Mouse (Mus musculus) spleen, adult 2 months (tissue): ENCODE data around the gene Gm49337. TPM values are rescaled to one million over a fixed set of nuclear protein-coding genes. Genes with fewer than 3 reads are reported as not detected.
"Not testable (repeated sequence)": the region's sequence is repeated elsewhere in the genome, so short reads cannot be mapped to it uniquely, and the experiment has no call there.

ENCODE experiments used
- DNase-seq, 2 experiments: peaks; one replicate each; pipeline versions ENCODE4 v3.0.0 to v3.0.0-alpha.2; 2012 to 2021; ENCODE audit warnings: low spot score in 2 of 2, low read depth in 1 of 2
- H3K27ac ChIP-seq: fragments of 200-500 bp; 2 replicates; pipeline ENCODE4 v1.5.1; 2012; ENCODE audit warnings: low read length, inconsistent platforms; ENCODE audit not compliant: insufficient read depth
- H3K27me3 ChIP-seq: fragments of 200-500 bp; 2 replicates; pipeline ENCODE4 v1.6.1; 2012; ENCODE audit warnings: mild to moderate bottlenecking, moderate library complexity, low read length, inconsistent platforms; ENCODE audit not compliant: control insufficient read depth, insufficient read depth
- H3K36me3 ChIP-seq: fragments of 200-500 bp; 2 replicates; pipeline ENCODE4 v1.6.1; 2012; ENCODE audit warnings: mild to moderate bottlenecking, low read length, inconsistent platforms; ENCODE audit not compliant: control insufficient read depth, insufficient read depth
- H3K4me1 ChIP-seq: fragments of 200-500 bp; 2 replicates; pipeline ENCODE4 v1.6.1; 2011; ENCODE audit warnings: inconsistent platforms; ENCODE audit not compliant: control insufficient read depth, insufficient read depth, insufficient read length
- H3K4me3 ChIP-seq: fragments of 200-500 bp; 2 replicates; pipeline ENCODE4 v1.5.1; 2011; ENCODE audit warnings: mild to moderate bottlenecking, inconsistent platforms; ENCODE audit not compliant: insufficient read depth, insufficient read length; ENCODE audit errors: extremely low read depth
- CTCF ChIP-seq: fragments of 200-500 bp; IDR thresholded peaks from 2 replicates; pipeline ENCODE4 v1.5.1; 2011; ENCODE audit warnings: mild to moderate bottlenecking, inconsistent platforms; ENCODE audit not compliant: insufficient read depth, insufficient read length, insufficient replicate concordance; ENCODE audit errors: extremely low read depth
- POLR2A ChIP-seq: fragments of 200-500 bp; IDR thresholded peaks from 2 replicates; pipeline ENCODE4 v1.6.1; 2011; ENCODE audit warnings: low read depth, low read length, inconsistent platforms
- WGBS: fragments of 180-500 bp; shearing (Covaris S2); methylation state at CpG from one replicate; pipeline ENCODE4 v1.1.7; 2018; 5-methylcytosine and 5-hydroxymethylcytosine counted together
- polyA plus RNA-seq: library from polyadenylated mRNA; depleted of rRNA; stranded (reverse); fragments of >200 nt; gene quantifications from 2 replicates; pipeline ENCODE4 v1.2.3, GENCODE M21; 2012

Gene Gm49337
- polyA plus RNA-seq, 1 experiment: not detected

DNA sequence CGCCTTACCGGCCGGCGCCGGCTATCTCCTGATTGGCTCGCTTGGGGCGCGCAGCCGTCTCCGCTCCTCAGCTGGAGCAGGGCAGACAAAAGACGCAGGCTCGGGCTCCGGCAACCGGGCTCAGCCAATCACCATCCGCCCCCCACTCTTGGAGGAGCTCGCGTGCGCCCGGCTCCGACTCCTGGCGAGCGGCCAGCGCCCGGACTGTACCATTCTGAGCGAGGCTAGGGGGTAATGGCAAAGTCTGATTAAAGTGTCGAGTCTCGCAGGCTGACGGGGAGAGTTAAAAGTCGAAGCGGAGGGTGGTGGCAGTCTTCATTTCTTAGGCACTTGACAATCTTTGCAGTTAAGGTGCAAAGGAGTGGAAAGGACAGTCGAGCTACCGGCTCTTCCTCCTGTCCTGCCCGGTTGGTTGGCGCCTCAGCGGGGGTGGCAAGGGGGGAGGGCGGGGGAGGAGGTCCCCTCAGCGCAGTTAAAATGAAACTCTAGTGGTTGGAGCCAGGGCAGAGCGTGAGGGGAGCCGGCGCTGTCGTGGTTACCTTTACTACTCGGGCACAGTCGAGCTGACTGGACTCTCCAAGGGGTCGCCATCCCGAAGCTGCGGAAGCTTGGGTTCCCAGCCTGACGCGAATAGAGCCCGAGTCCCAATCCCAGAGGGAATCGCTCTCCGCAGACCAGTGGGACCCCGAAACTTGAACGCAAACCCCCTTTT lies 48.1 kb downstream of the Gm49337 start, which contains the start of gene Pik3r3:
Gene Pik3r3 (plus strand): TSS at position 479 of the 712 bp plus-strand sequence.
- TF ChIP-seq POLR2A (peak; percentile 97), CTCF (no peak)
- peak within 1 kb of the TSS; percentile 97 for H3K4me3 ChIP-seq
- H3K27ac ChIP-seq: peak within 1 kb of the TSS; percentile 98
- under 1% methylated on average over 52 of the region's 53 CpGs for WGBS
- H3K27me3 ChIP-seq: no peaks in the 10 kb centered on the region; the same call in 1 of the 2 replicates
- H3K36me3 ChIP-seq: no peaks in the 10 kb centered on the region
- H3K4me1 ChIP-seq: no peaks in the 10 kb centered on the region
- DNase-seq: peak; percentile 96 to 97

DNA sequence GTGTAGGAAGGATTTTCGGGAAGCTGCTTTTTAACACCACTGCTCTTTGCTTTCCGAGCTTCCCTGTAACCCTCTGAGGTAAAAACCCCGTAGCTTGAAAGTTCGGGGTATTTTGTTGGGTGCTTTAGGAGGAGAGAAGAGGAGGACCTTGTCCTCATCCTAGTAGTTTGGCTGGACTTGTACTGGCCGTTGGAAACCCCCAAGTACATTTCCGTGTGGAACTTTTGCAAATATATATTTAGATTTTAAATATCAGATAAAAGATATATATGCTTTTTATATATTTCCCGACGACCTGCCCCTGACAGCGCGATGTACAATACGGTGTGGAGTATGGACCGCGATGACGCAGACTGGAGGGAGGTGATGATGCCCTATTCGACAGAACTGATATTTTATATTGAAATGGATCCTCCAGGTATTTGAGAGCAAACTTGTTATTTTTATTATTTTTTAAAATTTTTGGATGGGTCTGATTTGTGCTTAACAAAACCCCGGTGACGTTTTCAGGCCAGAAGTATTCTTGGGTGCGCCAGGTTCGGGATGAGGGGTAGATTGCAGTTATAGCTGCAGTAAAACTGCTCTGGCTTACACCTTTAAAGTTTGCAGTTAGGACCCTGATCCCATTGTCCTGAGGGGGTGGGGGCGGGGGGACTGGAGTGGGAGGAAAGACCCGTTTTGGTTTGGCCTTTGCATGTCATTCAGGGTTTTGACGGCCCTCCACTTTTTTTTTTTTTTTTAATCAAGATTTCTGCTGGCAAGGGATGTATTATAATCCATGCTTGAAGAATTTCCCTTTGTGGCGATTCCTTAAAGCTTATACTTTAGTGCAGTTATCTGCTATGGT lies 49.0 kb downstream of the Gm49337 start:
- Histone ChIP-seq H3K36me3 (no peaks in the 10 kb centered on the region), H3K4me1 (no peaks in the 10 kb centered on the region), H3K27ac (peak overlapping the region; percentile 70; the same call in 1 of the 2 replicates), H3K4me3 (peak overlapping the region; percentile 76), H3K27me3 (no peaks in the 10 kb centered on the region; the same call in 1 of the 2 replicates)
- peak; percentile 4 to 10 for DNase-seq
- TF ChIP-seq POLR2A: no peak
- TF ChIP-seq CTCF: no peak
- WGBS: 3% methylated on average over 23 of the region's 23 CpGs

DNA sequence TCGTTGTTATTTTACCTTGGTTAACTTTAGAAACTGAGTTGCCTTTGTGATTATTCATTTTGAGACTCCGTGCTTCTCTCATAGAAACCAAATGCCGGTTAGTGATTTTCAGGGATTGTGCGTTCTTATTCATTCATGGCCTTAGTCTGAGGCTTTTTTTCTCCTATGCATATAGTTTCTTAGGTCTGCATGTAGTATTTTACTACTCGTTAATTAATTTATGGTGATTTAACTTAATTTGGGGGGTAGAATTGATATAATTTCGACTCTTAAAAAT lies 49.6 kb downstream of the Gm49337 start:
- no peak overlapping the region for H3K27ac ChIP-seq
- H3K4me3 ChIP-seq: no peak overlapping the region
- no peaks in the 10 kb centered on the region for H3K36me3 ChIP-seq
- DNase-seq: no peak
- no peaks in the 10 kb centered on the region; the same call in 1 of the 2 replicates for H3K27me3 ChIP-seq
- TF ChIP-seq POLR2A (no peak), CTCF (no peak)
- no peaks in the 10 kb centered on the region for H3K4me1 ChIP-seq
- 31% methylated on average over 6 of the region's 6 CpGs for WGBS

DNA sequence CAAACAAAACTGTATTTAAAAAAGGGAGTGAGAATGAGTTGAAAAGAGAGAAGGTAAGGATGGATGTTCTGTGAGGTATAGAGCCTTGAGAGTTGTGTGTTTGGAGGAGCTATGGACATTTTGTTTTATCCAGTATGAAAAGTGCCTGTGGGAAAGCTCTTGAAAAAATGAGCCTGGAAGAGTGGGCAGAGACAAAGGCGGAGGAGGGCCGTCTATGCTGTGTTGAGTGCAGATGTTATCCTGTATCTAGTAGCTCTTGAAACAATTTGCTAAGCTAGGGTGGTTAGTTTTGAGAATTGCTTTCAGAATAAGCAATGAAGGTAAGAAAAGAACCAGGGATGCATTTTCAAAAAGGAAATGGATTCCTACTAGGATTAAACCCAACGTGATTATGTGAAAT lies 70.2 kb downstream of the Gm49337 start:
- Histone ChIP-seq H3K27ac (no peak overlapping the region), H3K36me3 (no peaks in the 10 kb centered on the region), H3K4me3 (no peak overlapping the region), H3K4me1 (no peaks in the 10 kb centered on the region), H3K27me3 (no peaks in the 10 kb centered on the region)
- TF ChIP-seq CTCF (no peak), POLR2A (no peak)
- WGBS: 86% methylated on average over 3 of the region's 3 CpGs
- no peak for DNase-seq

DNA sequence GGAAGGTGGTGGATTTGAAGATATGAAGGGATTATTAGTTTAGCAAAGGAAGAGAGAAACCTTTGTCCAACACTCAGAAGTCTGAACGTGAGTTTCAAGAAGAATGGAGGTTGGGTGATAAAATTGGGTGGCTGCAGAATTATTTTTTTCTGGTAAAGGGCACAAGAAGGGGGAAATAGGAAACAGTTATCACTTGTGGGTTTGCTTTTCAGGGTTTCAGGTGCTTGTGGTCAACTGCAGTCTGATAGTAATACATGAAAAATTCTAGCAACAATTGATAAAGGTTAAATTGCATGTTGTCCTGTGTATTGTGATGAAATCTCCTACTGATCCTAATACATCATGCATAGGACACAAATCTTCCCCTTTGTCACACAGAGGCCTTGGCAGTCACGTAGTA lies 71.1 kb downstream of the Gm49337 start:
- Histone ChIP-seq H3K36me3 (no peaks in the 10 kb centered on the region), H3K4me1 (no peaks in the 10 kb centered on the region), H3K4me3 (no peak overlapping the region), H3K27me3 (no peaks in the 10 kb centered on the region), H3K27ac (no peak overlapping the region)
- 51% methylated on average over 2 of the region's 2 CpGs for WGBS
- TF ChIP-seq CTCF (no peak), POLR2A (no peak)
- no peak for DNase-seq

DNA sequence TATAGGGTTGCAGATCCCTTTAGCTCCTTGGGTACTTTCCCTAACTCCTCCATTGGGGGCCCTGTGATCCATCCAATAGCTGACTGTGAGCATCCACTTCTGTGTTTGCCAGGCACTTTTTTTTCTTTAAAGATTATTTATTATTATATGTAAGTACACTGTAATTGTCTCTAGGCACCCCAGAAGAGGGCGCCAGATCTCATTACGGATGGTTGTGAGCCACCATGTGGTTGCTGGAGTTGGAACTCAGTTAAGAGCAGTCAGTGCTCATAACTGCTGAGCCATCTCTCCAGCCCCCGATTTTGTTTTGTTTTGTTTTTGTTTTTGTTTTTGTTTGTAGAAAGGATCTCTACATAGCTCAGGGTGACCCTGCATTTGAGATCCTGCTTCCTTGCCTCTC lies 72.7 kb downstream of the Gm49337 start:
- H3K27me3 ChIP-seq, H3K27ac ChIP-seq, H3K36me3 ChIP-seq, H3K4me1 ChIP-seq, H3K4me3 ChIP-seq: not testable (repeated sequence)
- peak; percentile 2 to 39 for DNase-seq
- WGBS: 16% methylated on average over 3 of the region's 3 CpGs

DNA sequence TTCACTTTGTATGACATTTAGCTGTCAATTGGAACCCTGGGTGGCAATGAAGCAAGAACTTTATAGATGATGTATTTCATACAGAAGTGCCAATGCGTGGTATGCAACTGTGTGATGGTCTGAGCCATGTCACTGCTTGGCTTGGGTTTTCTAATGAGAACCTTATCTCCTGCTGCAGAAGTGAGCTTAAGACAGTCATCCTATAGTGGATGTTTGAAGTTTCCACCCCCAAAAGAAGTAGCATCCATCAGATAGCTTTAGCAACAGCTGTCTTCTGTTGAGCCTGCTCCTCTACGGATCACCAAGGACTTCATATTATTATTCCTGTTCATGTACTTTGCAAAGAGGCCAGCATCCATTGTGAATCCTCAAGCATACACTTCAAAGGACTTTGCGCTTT lies 76.8 kb downstream of the Gm49337 start:
- TF ChIP-seq CTCF (no peak), POLR2A (no peak)
- no peaks in the 10 kb centered on the region for H3K27me3 ChIP-seq
- H3K36me3 ChIP-seq: no peaks in the 10 kb centered on the region
- H3K4me3 ChIP-seq: no peak overlapping the region
- WGBS: 89% methylated on average over 3 of the region's 3 CpGs
- no peak overlapping the region for H3K27ac ChIP-seq
- H3K4me1 ChIP-seq: no peaks in the 10 kb centered on the region
- DNase-seq: no peak
